Mouse (Mus musculus) layer of hippocampus, adult 9-10 months (tissue): Measurements from ENCODE around the gene Cacna1i.

Experiments
- DNase-seq: peaks from one replicate; pipeline ENCODE4 v3.0.0; 2022; ENCODE audit warnings: low spot score

The Cacna1i gene

DNA sequence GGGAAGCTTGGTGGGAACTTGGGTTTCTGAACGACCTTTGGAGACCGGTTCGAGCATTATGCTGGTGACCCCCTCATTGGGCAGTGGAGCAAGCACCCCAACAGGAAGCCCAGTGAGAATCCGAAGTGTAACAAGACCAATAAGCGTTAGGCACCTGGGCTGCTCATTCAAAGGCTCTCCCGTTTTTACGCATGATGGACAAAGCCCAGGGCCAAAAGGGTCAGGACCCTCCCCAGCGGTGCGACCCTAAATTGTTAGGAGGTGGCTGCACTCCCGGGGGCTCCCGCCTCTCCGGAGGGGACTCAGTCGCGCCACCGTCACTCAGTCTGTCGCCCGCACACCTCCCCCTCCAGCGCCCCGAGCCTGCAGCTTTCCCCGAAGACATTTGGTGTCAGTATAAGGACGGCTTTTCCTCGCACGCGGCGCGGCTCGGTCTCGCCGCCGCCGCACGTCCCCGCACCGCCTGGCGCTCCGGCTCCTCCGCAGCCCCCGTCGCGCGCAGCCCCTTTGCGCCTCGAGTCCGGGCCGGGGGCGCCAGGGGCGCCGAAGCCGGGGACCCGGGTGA, at the start of gene Cacna1i:
TSS of gene Cacna1i (plus strand) at position 388 of the 565 bp plus-strand sequence.
- DNase-seq, result no peak

GRCm38 (mm10) chr15:80248135-80248534, 38.9 kb upstream of the Cacna1i start:
- DNase-seq, result no peak

DNA sequence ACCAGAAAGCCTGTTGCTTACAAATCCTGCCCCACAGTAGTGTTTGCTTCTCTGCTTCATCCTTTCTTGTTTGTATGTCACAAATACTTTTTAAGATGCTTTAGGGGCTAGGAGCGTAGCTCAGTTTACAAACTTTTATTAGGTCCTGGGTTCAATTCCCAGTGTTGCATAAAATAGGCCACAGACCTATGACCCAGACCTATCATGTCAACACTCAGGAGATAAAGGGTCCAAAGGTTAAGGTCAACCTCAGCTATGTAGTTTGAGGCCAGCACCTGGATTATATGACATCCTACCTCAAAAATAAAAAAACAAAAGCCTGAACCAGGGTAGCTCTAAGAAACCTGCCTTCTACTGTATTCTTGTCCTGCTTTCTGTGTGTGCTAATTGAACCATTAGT, 38.4 kb upstream of the Cacna1i start:
- DNase-seq, result no peak

- DNase-seq, result no peak
Measured at GRCm38 (mm10) chr15:80249672-80250071, 37.4 kb upstream of the Cacna1i start.

DNA sequence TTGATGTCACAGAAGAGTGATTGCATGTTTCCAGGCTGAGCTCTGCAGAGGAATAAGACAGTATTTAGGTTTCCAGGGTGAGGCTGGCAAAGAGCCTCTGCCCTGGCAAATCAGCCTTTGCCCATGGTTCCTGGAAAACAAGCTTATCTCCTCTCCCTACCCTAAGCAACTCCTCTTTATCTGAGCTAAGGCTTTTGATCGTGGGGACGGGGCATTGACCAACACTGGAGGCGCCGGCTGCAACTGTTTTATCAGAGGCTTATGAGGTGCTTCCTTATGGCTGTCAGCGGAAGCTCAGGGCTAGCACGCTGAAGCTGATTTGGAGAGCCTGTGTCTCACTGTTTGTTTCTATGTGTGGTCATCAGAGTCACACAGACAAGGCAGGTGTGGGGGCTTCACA, 36.5 kb upstream of the Cacna1i start:
- DNase-seq, result no peak

DNA sequence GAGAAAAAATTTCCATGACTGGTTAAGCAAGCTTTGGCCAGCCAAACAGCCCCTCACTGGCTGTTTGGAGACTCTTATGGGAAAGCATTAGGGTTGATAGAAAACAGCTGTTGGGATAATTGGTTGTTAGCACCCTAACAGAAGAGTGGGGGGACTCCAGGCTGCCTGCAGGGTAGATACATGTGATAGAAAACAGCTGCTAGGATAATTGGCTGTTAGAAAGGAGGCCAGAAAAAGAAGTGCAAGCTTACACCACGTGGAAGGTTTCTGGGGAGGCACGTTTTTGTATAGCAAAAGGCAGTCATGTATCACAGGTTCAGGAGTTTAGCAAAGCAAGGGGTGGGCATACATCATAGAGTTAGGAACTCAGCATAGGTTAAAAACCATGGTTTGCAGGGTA, 33.5 kb upstream of the Cacna1i start:
- no peak for DNase-seq

- DNase-seq, result no peak
Measured at GRCm38 (mm10) chr15:80254207-80254606, 32.8 kb upstream of the Cacna1i start.

DNA sequence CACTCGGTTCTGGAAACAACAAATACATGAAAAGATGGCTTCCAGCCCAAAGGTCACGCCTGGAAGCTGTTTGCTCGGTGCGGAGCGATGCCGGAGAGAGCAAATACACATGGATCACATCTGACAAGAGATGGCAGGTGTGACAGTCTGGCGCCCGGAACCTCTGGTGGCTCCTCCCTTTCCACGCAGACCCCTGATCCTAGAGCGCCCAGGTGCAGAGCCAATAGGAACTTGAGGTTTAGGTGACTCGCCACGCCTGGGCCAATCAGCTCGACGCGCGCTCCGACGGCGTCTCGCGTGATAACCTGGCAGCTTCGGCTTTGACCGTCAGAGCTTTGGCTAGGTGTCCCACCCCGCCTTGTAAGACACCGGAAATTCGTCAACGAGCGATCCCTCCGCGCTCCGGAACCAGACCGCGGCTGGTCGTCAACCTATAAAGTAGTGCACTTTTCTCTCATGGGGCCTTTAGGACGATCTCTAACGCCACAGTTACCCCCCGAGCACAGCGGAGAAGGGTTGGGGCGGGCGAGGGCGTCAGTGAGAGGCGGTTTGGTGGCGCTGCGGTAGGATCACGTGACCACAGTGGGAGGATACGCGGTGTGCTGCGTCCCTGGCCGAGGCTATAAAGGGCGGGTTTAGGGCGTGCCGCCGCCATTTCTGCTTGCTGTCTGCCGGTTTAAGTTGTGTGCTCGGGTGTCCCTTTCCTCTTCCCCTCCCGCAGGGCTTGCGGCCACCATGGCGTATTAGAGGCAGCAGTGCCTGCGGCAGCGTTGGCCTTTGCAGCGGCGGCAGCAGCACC, 32.0 kb upstream of the Cacna1i start, which contains the start of gene Atf4:
TSS of gene Atf4 (plus strand) at position 338 of the 799 bp plus-strand sequence.
- DNase-seq, result peak; percentile 97

GRCm38 (mm10) chr15:80255646-80256121, 31.4 kb upstream of the Cacna1i start:
- no peak for DNase-seq

DNA sequence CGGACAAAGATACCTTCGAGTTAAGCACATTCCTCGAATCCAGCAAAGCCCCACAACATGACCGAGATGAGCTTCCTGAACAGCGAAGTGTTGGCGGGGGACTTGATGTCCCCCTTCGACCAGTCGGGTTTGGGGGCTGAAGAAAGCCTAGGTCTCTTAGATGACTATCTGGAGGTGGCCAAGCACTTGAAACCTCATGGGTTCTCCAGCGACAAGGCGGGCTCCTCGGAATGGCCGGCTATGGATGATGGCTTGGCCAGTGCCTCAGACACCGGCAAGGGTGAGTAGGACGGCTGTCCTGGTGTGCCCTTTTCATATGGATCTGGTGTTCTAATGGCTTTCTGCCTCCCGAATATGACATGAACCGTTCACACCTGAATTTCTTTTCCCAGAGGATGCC, 30.8 kb upstream of the Cacna1i start:
- DNase-seq, result no peak

DNA sequence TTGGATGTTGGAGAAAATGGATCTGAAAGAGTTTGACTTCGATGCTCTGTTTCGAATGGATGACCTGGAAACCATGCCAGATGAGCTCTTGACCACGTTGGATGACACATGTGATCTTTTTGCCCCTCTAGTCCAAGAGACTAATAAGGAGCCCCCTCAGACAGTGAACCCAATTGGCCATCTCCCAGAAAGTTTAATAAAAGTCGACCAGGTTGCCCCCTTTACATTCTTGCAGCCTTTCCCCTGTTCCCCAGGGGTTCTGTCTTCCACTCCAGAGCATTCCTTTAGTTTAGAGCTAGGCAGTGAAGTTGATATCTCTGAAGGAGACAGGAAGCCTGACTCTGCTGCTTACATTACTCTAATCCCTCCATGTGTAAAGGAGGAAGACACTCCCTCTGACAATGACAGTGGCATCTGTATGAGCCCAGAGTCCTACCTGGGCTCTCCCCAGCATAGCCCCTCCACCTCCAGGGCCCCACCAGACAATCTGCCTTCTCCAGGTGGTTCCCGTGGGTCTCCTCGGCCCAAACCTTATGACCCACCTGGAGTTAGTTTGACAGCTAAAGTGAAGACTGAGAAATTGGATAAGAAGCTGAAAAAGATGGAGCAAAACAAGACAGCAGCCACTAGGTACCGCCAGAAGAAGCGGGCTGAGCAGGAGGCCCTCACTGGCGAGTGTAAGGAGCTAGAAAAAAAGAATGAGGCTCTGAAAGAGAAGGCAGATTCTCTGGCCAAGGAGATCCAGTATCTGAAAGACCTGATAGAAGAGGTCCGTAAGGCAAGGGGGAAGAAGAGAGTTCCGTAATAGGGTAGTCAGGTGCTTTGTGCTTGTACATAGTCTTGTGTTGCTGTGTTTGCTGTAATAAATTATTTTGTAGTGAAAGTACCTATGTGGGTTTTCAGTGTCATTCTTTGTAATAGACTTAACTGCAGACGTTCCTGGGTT, 30.1 kb upstream of the Cacna1i start:
- DNase-seq, result no peak

DNA sequence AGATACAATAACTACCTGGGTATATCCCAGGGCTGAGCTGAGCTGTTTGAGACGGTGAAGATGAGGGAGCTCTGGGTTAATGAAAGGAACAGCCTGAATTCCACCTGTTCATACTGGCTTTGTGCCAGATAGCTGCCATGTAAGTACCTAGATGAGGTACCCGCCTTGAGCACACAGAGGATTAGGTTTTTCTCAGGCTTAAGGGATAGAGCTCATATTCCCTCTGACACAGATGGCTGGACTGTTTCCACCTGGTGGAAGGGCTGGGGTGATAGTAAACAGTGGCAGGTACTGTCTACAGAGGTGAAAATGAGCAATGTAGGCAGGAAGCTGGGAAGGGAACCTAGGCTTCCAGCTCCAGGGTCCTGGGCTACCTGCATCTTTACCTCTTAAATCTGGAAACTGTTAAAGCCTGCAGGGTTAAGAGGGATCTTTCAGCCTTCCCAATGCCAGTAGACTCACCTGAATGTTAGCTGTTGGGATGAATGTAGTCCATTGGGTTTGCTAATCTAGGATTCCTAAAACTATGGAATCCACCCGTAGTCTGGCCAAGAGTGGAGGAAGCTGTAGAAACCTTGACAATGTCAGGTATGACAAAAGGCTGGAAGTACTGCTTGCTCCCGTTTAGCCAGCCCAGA, 29.3 kb upstream of the Cacna1i start:
- DNase-seq, result no peak

DNA sequence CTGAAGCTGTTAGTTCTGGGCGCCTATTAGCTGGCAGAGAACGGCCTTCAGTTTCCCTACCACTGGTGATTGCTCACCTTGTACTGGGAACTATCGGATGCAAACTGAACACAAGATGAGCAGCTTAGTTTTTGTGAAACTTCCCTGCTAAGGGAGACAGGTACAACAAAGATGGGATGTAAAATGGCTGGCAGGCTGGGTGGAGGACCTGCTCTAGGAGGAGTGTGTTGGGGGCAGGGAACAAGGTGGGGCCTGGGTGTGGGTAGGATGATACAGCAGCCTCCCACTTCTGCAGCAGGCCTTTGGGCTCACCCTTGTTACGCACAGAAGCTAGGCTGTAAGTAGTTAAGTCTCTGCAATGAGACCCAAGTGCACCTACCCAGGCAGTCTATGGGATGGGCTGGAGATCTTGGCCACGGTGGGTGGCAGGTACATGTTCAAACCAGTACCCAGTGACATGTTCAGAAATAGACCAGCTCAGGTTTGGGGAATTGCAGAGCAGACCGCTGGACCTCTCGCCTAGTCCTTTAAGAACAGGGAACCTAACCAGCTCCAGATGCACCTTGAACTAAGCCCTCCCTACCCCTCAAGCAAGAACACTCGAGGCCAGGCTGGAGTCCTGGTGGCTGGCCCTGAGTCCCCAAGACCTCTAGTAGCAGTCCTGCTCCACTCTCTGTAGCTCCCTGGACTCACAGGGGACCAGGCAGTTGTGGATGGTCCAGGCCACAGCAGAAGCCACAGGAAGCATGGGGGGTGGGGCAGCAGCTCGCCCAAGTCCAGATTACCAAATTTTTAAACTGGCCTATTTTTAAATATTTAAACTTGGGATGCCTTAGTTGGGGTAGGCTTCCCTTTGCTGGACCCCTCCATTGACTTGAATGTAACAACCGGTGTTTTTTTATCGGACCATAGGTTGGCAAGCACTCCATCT, 28.5 kb upstream of the Cacna1i start:
- DNase-seq, result no peak

- DNase-seq, result no peak
Measured at GRCm38 (mm10) chr15:80259406-80260045, 27.5 kb upstream of the Cacna1i start.

DNA sequence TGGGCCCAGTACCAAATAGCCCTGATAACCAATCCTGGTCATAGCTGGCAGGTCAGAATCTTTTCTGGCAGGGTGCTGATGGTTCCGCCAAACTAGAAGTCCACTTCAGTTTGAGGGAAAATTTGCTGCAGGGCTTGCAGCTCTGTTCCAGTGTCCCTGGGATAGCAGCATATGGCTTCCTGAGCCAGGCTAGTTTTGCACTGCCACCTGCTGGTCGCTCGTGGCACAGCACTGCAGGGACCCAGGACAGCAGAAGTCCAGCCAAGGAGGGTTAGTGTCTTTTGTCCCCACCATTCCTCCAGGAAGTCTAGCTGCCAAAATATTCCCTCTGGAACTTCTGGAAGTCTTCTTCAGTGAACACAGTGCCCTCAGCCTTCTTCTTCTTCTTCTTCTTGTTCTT, 26.4 kb upstream of the Cacna1i start:
- DNase-seq, result peak; percentile 72

GRCm38 (mm10) chr15:80261100-80261499, 25.9 kb upstream of the Cacna1i start:
- DNase-seq, result no peak

- DNase-seq, result peak; percentile 67
Measured at GRCm38 (mm10) chr15:80263610-80264575, 23.1 kb upstream of the Cacna1i start, which contains the start of gene Rps19bp1. Gene Rps19bp1 (minus strand): TSS chr15:80264315.

- DNase-seq, result peak; percentile 85
Measured at GRCm38 (mm10) chr15:80266281-80266680, 20.8 kb upstream of the Cacna1i start.

DNA sequence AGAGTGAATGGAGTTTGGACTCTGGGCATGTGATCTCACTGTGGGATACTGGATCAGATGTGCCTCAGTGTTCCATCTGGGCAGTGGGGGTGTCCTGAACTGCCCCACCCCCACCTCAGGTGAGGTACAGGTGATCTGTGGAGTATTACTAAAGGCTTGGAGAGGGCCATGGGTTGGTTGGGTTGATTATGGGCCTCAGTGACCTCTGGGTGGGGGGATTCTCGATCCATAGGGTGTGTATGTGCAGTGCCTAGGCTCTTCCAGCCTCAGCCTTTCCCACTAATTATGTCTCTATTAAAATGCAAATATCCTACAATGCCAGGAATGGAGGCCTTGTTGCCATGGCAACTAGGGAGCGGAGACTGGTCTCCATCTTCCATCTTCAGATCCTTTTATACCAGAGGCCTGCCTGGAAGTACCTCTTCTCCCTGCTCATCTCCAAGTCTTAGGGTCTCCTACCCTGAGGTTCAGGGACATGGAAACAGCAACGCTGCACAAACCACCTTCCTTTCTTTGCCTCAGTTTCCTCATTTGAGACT, 15.1 kb upstream of the Cacna1i start:
- DNase-seq, result no peak
